Mouse (Mus musculus) erythroblast, embryonic 14.5 days (primary cell): Measurements from ENCODE around the gene Adam12. TPM values are rescaled to one million over a fixed set of nuclear protein-coding genes. Genes with fewer than 3 reads are reported as not detected.
"Not testable (repeated sequence)": the region's sequence is repeated elsewhere in the genome, so short reads cannot be mapped to it uniquely, and the experiment has no call there.

Experiments
- H3K27me3 ChIP-seq: 2 replicates; pipeline ENCODE4 v1.6.1; 2012; ENCODE audit warnings: inconsistent platforms; ENCODE audit not compliant: control insufficient read depth
- H3K36me3 ChIP-seq: 2 replicates; pipeline ENCODE4 v1.6.1; 2012; ENCODE audit warnings: mild to moderate bottlenecking, inconsistent platforms; ENCODE audit not compliant: control insufficient read depth
- H3K4me1 ChIP-seq: 2 replicates; pipeline ENCODE4 v1.6.1; 2012; ENCODE audit warnings: inconsistent platforms; ENCODE audit not compliant: control insufficient read depth
- H3K4me3 ChIP-seq: replicated peaks from 2 replicates; pipeline ENCODE3; 2012; ENCODE audit warnings: moderate library complexity, mild to moderate bottlenecking, inconsistent platforms
- H3K9me3 ChIP-seq: 2 replicates; pipeline ENCODE4 v1.6.1; 2012; ENCODE audit warnings: low read length, inconsistent platforms, mixed read lengths; ENCODE audit not compliant: control insufficient read depth
- GATA1 ChIP-seq: IDR thresholded peaks from 2 replicates; pipeline ENCODE4 v1.6.1; 2012; ENCODE audit warnings: low read length, inconsistent platforms, mixed read lengths
- TAL1 ChIP-seq: IDR thresholded peaks from 3 replicates; pipeline ENCODE4 v1.6.1; 2012; ENCODE audit warnings: low read length, inconsistent platforms, mixed read lengths
- polyA plus RNA-seq: library from polyadenylated mRNA; stranded (reverse); fragments of >175 nt; gene quantifications from 2 replicates; pipeline ENCODE4 v1.2.3, GENCODE M21; 2012

Adam12 gene
- polyA plus RNA-seq, 1 experiment = 0.01 TPM

DNA sequence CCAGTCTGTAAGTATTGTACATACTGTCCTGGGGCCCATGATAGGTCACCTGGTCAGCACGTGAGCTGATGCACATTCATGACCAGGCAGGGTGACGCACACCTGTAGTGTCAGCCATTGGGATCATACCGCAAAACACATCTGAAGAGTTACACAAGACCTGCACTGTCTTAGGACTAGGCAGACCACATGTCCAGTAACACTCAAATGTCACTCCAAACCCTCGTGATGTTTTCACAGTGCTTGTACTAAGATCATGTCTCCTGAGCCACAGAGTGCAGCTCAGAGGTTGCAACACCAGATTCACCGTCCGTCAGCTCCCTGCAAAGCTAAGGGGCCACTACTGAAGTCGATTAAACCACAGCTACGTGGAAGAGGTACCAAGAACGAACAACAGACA, 340.6 kb downstream of the Adam12 start:
- Histone ChIP-seq H3K36me3 (no peaks in the 10 kb centered on the region), H3K4me3 (no peak overlapping the region), H3K4me1 (no peaks in the 10 kb centered on the region), H3K9me3 (no peaks in the 10 kb centered on the region), H3K27me3 (no peaks in the 10 kb centered on the region)
- no peak for TF ChIP-seq TAL1
- TF ChIP-seq GATA1 = no peak

DNA sequence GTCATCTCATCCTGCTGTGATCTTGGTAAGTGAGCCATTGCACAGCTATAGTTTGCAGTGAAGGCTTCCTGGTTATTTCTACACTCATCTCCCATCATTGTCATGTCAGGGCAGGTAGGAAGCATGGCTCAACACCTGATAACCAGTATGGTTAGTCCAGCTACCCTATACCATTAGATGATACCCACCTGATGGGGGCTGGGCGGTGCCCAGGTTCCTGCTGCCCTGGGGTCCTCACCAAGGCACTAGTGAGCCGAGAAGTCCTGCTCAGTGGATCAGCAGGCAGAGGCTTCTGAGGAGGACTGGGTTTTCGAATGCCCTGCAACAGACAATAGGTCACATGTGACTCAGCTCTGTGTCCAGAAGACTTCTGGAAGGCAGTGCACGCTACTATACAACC, 342.0 kb downstream of the Adam12 start:
- H3K4me3 ChIP-seq = no peak overlapping the region
- H3K4me1 ChIP-seq = no peaks in the 10 kb centered on the region
- H3K36me3 ChIP-seq = no peaks in the 10 kb centered on the region
- no peaks in the 10 kb centered on the region for H3K9me3 ChIP-seq
- H3K27me3 ChIP-seq = no peaks in the 10 kb centered on the region
- no peak for TF ChIP-seq TAL1
- no peak for TF ChIP-seq GATA1

DNA sequence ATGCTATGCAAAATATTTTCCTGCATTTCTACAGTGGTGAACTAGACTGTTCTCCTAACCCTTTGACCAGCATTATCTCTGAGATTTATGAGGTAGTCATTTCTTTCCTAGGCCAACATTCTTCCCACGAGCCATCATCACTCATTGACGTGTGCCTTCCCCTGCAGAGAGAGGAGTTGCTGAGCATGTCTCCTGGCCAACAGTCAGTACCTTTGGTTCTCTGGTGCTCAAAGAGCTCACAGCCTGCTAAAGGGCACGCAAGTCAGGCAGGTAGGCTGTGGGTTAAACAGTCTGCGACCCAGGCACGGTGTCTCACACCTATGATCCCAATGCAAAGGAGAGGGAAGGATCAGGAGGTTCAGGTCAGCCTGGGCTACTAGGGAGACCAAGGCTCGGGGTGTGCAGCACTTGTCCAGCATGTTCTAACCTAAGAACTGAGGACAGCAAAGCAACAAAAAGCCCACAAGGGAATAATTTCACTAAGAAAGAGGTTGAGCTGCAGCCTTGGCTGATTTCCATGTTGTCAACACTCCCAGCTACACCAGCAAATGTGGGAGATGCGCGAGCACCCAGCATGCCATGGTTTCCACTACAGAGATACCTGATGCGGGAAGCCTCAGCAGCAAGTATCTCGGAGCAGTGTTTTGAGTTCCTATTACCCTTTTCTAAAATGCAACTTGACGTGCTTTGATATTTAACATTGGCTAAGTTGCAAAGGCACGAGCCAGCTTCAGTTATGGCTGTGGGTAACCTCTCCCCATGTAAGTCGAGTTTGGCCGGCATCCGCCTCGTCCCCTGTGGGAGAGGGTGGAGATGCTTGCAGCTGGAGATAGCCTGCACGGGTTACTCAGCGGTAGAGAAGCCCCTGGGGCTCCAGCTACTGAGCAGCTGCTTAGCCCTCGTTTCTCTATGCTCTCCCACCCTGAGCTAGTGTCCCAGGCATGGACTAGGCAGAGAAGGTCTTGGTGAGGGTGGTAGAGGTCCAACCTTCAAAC, 342.7 kb downstream of the Adam12 start:
- H3K4me3 ChIP-seq = no peak overlapping the region
- no peaks in the 10 kb centered on the region for H3K9me3 ChIP-seq
- no peaks in the 10 kb centered on the region for H3K36me3 ChIP-seq
- no peaks in the 10 kb centered on the region for H3K4me1 ChIP-seq
- no peak for TF ChIP-seq TAL1
- TF ChIP-seq GATA1 = no peak
- no peaks in the 10 kb centered on the region for H3K27me3 ChIP-seq

DNA sequence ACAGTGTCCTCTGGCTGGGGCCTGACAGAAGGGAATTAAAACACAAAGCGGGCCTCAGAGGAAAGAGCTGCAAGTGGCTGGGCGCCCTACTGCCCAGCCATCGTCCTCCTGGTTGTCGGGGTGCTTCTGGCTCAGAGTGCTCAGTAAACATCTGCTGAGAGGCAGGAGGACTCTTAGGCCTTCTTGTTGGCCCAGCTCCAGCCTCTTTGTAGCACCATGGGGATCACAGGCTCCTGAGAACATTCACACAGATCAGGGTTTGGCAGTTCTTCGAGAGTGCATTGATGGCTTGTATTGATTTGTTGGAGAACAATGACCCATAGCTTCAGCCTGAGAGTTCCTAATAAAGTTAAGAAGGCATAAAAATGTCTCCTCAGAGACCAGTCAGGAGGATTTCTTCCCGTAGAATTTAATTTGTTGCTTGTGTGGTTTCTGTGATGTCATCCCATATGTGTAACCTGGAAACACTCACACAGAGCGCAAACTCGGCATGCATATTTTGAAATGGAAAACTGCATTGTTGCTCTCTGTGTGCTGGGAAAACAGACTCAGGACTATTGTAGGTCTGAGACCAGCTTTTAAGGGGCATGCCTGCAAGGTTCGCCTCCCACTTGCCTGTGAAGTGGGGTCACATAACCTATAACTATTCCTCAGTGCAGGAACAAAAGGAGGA, 347.1 kb downstream of the Adam12 start:
- not testable (repeated sequence) for H3K9me3 ChIP-seq, H3K4me3 ChIP-seq, H3K4me1 ChIP-seq, H3K27me3 ChIP-seq, H3K36me3 ChIP-seq

DNA sequence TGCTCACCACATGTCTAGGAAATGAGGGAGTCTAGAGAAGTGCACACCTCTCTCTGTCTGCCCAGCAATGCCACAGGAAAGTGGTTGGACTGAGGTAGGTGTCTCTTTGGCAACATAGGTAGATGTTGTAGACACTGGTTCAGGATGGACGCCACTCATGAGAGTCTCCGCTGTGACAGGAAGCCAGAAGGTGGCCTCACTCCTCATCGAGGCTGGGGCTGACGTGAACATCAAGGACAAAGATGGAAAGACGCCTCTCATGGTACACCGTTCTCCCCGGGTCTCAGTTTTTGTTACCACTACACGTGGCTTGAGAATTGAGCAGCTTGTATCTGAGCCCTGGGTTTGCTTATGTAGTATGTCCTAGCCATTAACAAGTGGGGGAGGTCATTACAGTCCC, 352.2 kb downstream of the Adam12 start:
- H3K4me3 ChIP-seq = no peak overlapping the region
- H3K27me3 ChIP-seq = no peaks in the 10 kb centered on the region
- H3K4me1 ChIP-seq = no peaks in the 10 kb centered on the region
- no peaks in the 10 kb centered on the region for H3K36me3 ChIP-seq
- H3K9me3 ChIP-seq = peaks cover 4% of the 10 kb centered on the region
- TF ChIP-seq TAL1 (no peak), GATA1 (no peak)

DNA sequence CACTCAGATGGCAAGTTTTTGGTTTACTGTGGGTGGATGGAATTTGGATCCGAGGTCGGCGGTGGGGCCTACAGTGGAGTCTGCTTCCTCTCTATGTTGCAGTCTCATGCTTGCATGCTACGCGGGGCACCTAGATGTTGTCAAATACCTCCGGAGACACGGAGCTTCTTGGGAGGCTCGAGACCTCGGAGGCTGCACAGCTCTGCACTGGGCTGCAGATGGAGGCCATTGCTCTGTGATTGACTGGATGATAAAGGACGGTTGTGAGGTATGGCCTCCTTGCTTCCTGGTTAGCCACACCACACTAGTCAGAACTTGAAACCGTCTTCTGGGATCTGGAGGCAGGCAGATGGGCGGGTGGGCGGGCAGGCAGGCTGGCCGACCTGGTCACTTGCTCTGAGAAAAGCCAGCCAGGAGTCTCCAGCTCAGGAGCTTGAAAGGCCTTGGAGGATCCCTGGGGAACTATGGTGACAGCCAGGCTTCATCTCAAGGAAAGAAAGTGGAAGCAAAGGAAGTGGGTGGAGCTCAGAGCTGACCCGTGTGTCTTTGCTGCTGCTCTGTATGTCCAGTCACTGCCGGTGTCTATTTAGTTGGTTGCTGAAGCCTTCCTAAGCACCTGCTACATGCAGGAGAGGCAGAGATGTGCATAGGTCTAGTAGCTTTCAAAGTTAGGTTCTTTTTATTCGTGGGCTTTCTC, 355.2 kb downstream of the Adam12 start:
- TF ChIP-seq TAL1 = no peak
- TF ChIP-seq GATA1 = no peak
- H3K4me3 ChIP-seq = no peak overlapping the region
- peaks cover 4% of the 10 kb centered on the region for H3K9me3 ChIP-seq
- no peaks in the 10 kb centered on the region for H3K4me1 ChIP-seq
- H3K36me3 ChIP-seq = no peaks in the 10 kb centered on the region
- no peaks in the 10 kb centered on the region for H3K27me3 ChIP-seq

DNA sequence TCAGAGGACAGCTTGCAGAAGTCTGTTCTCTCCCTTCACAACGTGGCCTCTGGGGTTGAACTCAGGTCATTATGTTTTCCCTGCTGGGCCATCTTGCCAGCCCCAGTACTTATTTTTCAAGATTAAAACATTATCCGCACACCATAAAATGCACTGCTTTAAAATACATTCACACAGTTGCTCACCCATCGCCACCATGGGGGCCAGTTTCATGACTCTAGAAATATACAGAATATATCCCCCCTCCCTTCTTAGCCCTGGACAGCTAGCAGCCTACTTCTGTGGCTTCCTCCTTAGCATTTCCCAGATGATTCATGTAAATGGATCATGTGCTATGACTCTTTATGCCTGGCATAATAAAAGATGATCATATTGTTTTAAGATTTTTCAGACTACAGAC, 355.8 kb downstream of the Adam12 start:
- H3K4me3 ChIP-seq = no peak overlapping the region
- no peak for TF ChIP-seq GATA1
- no peak for TF ChIP-seq TAL1

DNA sequence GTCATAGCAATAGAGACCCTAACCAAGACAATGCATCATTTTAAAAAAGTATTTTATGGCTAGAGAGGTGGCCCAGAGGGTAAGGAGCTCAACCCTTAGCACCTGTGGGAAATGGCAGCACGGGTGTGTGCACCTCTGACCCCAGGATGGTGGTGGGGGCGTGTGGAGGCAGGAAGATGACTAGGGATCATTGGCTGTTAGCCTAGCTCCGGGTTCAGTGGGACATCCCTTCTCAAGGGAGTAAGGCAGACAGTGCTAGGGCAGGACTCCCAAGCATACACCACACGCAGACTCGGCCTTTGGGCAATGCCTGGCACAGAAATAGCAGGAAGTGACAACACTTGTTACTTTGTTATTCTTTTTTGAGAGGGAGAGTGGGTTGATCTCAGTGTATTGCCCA, 359.2 kb downstream of the Adam12 start:
- H3K27me3 ChIP-seq = no peaks in the 10 kb centered on the region
- no peaks in the 10 kb centered on the region for H3K9me3 ChIP-seq
- H3K4me3 ChIP-seq = no peak overlapping the region
- H3K4me1 ChIP-seq = no peaks in the 10 kb centered on the region
- H3K36me3 ChIP-seq = no peaks in the 10 kb centered on the region
- no peak for TF ChIP-seq TAL1
- TF ChIP-seq GATA1 = no peak

More for the DNA sequence above, 355.8 kb downstream of the Adam12 start:
- Histone ChIP-seq H3K36me3 (no peaks in the 10 kb centered on the region), H3K4me1 (no peaks in the 10 kb centered on the region), H3K9me3 (peaks cover 4% of the 10 kb centered on the region), H3K27me3 (no peaks in the 10 kb centered on the region)

DNA sequence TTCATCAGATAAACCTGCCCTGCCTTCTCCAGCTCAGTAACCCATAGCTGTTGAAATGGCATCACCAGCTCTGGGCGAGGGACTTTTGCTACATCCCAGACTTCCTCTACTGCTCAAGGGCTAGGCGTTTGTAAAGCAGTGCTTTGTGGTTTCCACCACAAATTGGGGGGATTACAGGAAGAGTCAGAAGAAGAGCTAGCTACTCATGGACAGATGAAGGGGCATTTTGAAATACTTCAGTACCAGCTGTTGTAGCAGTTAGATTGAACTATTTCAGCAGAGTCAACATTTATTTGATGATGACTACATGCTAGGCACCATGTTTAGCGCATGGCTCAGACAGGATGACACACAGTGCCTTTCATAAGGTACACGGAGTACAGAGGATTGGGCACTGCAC, 361.7 kb downstream of the Adam12 start:
- no peak for TF ChIP-seq GATA1
- Histone ChIP-seq H3K4me1 (no peaks in the 10 kb centered on the region), H3K9me3 (peaks cover 6% of the 10 kb centered on the region; the same call in 1 of the 2 replicates), H3K36me3 (no peaks in the 10 kb centered on the region), H3K4me3 (no peak overlapping the region), H3K27me3 (0 out of 2 replicates have a peak, but pooled peaks cover 3% of the 10 kb centered on the region)
